Mouse (Mus musculus): ENCODE measurements around the gene Acsf2. TPM values are rescaled to one million over a fixed set of nuclear protein-coding genes. Genes with fewer than 3 reads are reported as not detected.

The Acsf2 gene
- polyA plus RNA-seq, 1 experiment from 2014 or later, result 7.1 TPM

Other genes with a start within 250 kb of the Acsf2 start
- 0.96 and 1.2 TPM in 2 replicates for gene Abcc3, start 208.9 kb downstream of the Acsf2 start, polyA plus RNA-seq (2015; fragmentation: Nextera tagmentation; extraction: Ambion mirVana)
- 38.2 and 41.8 TPM in 2 replicates for gene Cacna1g, start 127.7 kb downstream of the Acsf2 start, polyA plus RNA-seq (2015; fragmentation: Nextera tagmentation; extraction: Ambion mirVana)
- 0.25 and 0.99 TPM in 2 replicates for gene Spata20, start 115.7 kb downstream of the Acsf2 start, polyA plus RNA-seq (2015; fragmentation: Nextera tagmentation; extraction: Ambion mirVana)
- 4.2 and 4.9 TPM in 2 replicates for gene Epn3, start 101.9 kb downstream of the Acsf2 start, polyA plus RNA-seq (2015; fragmentation: Nextera tagmentation; extraction: Ambion mirVana)
- 1.4 and 3.6 TPM in 2 replicates for gene Mycbpap, start 80.1 kb downstream of the Acsf2 start, polyA plus RNA-seq (2015; fragmentation: Nextera tagmentation; extraction: Ambion mirVana)
- 4.0 and 4.6 TPM in 2 replicates for gene Rsad1, start 52.6 kb downstream of the Acsf2 start, polyA plus RNA-seq (2015; fragmentation: Nextera tagmentation; extraction: Ambion mirVana)
- gene Chad, start 36.8 kb downstream of the Acsf2 start, polyA plus RNA-seq (2015; fragmentation: Nextera tagmentation; extraction: Ambion mirVana), result 7.1 and 8.4 TPM in 2 replicates
- gene Lrrc59, start 27.9 kb upstream of the Acsf2 start, polyA plus RNA-seq (2015; fragmentation: Nextera tagmentation; extraction: Ambion mirVana), result 205 and 211 TPM in 2 replicates
- 144 and 153 TPM in 2 replicates for gene Mrpl27, start 51.9 kb upstream of the Acsf2 start, polyA plus RNA-seq (2015; fragmentation: Nextera tagmentation; extraction: Ambion mirVana)
- gene Eme1, start 52.1 kb upstream of the Acsf2 start, polyA plus RNA-seq (2015; fragmentation: Nextera tagmentation; extraction: Ambion mirVana), result 23.5 and 26.4 TPM in 2 replicates
- 24.5 and 25.5 TPM in 2 replicates for gene Xylt2, start 75.6 kb upstream of the Acsf2 start, polyA plus RNA-seq (2015; fragmentation: Nextera tagmentation; extraction: Ambion mirVana)
- gene Gm11541, start 102.6 kb upstream of the Acsf2 start, polyA plus RNA-seq (2015; fragmentation: Nextera tagmentation; extraction: Ambion mirVana), result 1.2 and 1.4 TPM in 2 replicates
- 0.52 TPM in 1 of 2 replicates, not detected in the other for gene Cdc34b, start 139.9 kb upstream of the Acsf2 start, polyA plus RNA-seq (2015; fragmentation: Nextera tagmentation; extraction: Ambion mirVana)
- not detected in 2 replicates for gene Tmem92, start 180.8 kb upstream of the Acsf2 start, polyA plus RNA-seq (2015; fragmentation: Nextera tagmentation; extraction: Ambion mirVana)